Mouse (Mus musculus) myocyte (in vitro differentiated cells): ENCODE measurements around the gene Kif26b.

Experiments
- MYOG ChIP-seq, 3 experiments: IDR thresholded peaks; one replicate each; pipeline ENCODE4 v1.6.1; 2011; ENCODE audit warnings: control low read depth in 2 of 3, low read depth in 2 of 3, mild to moderate bottlenecking in 2 of 3; ENCODE audit not compliant: insufficient read length in 2 of 3, control insufficient read depth in 1 of 3, insufficient read depth in 1 of 3
- POLR2A ChIP-seq: IDR thresholded peaks from one replicate; pipeline ENCODE4 v1.6.1; 2011; ENCODE audit warnings: low read depth, mild to moderate bottlenecking, control low read depth, moderate library complexity; ENCODE audit not compliant: insufficient read length

DNA sequence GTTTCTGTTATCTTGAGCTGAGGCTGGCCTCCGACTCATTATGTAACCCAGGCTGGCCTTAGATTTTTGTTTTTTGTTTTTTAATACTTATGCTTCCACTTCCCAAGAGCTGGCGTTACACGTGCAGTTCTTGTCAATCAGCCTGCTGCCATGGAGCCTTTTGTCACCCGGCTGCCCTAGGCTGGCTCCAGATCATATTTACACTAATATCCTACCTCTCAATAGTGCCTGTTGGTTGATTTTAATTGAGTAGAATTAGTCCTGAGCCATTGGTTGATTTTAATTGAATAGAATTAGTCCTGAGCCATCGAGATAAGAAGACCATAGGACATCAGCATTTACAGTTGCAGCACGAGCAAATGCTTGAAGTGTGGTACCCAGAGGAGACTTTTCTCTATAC lies 216.0 kb downstream of the Kif26b start:
- TF ChIP-seq POLR2A, result no peak
- no peak for TF ChIP-seq MYOG (IDR thresholded peaks at IDR 0.05; ENCODE audit: control insufficient read depth in 1 of 3, insufficient read depth in 1 of 3, insufficient read length in 2 of 3, low read depth in 2 of 3)
